Mouse (Mus musculus) olfactory bulb, adult 2 months (tissue): Measurements from ENCODE around the gene Rptor.

Source experiments
- CTCF ChIP-seq: fragments of 200-500 bp; IDR thresholded peaks from 2 replicates; pipeline ENCODE4 v1.5.1; 2012; ENCODE audit warnings: low read depth, mild to moderate bottlenecking, low read length, moderate library complexity; ENCODE audit not compliant: insufficient read depth
- POLR2A ChIP-seq: fragments of 200-500 bp; IDR thresholded peaks from 2 replicates; pipeline ENCODE4 v1.6.1; 2012; ENCODE audit warnings: mild to moderate bottlenecking, low read depth, low read length, moderate library complexity; ENCODE audit not compliant: insufficient read depth

DNA sequence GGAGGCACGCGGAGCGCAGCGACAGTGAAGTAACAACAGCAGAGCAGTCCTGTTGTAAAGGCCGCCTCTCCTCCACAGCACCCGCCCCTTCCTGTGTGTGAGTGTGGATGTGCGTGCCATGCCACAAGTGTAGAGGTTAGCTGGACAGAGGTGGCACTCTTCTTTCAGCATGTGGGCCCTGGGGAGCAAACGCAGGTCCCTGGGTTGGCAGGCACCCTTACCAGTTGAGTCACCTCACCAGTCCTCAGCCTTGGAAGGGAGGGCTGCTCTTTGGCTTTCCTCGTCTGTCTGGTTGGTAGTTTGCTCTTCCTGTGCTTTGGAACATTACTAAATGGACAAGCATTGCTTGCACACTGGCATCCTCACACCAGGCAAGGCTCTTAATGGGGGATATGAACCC is 50.6 kb downstream of the Rptor start:
- TF ChIP-seq CTCF: no peak
- TF ChIP-seq POLR2A: no peak
